ENCODE assay signal across 25 mouse cellular contexts in the genomic region with DNA sequence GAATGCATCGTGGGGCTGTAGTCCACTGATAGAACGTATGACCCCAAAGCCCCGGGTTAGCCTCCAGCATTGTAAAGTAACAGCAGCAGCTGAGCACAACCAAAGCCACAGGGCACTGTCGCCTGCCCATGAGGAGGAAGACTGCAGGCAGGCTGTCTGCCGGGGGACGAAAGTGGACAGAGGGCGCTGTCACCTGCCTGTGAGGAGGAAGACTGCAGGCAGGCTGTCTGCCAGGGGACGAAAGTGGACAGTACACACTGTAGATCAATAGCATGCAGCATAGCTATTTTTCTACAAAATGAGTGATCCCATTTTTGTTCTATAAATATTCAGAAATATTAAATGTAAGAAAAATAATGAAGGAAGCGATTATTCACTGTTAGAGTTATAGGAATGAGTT. TPM values are rescaled to one million over a fixed set of nuclear protein-coding genes. Genes with fewer than 3 reads are reported as not detected.
DNase-seq lines count a peak whose midpoint lies in the region; ATAC-seq and TF ChIP-seq lines count a peak whose summit lies in the region.
"Had no signal": no experiment of that assay in that cellular context is flagged by ENCODE, and none has a peak within 500 bp of the region (broad histone marks: within the 10 kb centered on the region; RNA-seq: fewer than 3 reads in every experiment).

No protein-coding gene starts in this region.

- no peak for TF ChIP-seq EP300 in lung, postnatal 0 days (IDR thresholded peaks at IDR 0.05)

- peaks cover 13% of the 10 kb centered on the region for H3K36me3 ChIP-seq in forebrain, postnatal 0 days (ENCODE audit: insufficient read depth)
- H3K36me3 ChIP-seq in forebrain, embryonic 15.5 days: peaks cover 18% of the 10 kb centered on the region
- peaks cover 10% of the 10 kb centered on the region; the same call in 1 of the 2 replicates for H3K36me3 ChIP-seq in kidney, postnatal 0 days (ENCODE audit: insufficient read depth, low read length)
- H3K36me3 ChIP-seq in lung, postnatal 0 days (ENCODE audit: insufficient read depth, low read length): peaks cover 3% of the 10 kb centered on the region; the same call in 1 of the 2 replicates

- no peaks in the 10 kb centered on the region for H3K9me3 ChIP-seq in forebrain, postnatal 0 days (ENCODE audit: low read length)
- H3K9me3 ChIP-seq in forebrain, embryonic 15.5 days: no peaks in the 10 kb centered on the region
- no peaks in the 10 kb centered on the region for H3K9me3 ChIP-seq in kidney, postnatal 0 days (replicated peaks; ENCODE audit: low read length)
- H3K9me3 ChIP-seq in lung, postnatal 0 days (ENCODE audit: low read length): no peaks in the 10 kb centered on the region
- H3K9me3 ChIP-seq: embryonic facial prominence, embryonic 12.5 days; limb, embryonic 10.5 days; limb, embryonic 15.5 days; lung, embryonic 15.5 days; megakaryocyte, embryonic 14.5 days; midbrain, embryonic 12.5 days had no signal

- WGBS in forebrain, postnatal 0 days: 68% methylated on average over 9 of the region's 9 CpGs
- 74% methylated on average over 9 of the region's 9 CpGs for WGBS in forebrain, embryonic 15.5 days
- 76% methylated on average over 9 of the region's 9 CpGs for WGBS in kidney, postnatal 0 days
- 79% methylated on average over 9 of the region's 9 CpGs for WGBS in lung, postnatal 0 days

- no peak overlapping the region for H3K27ac ChIP-seq in forebrain, postnatal 0 days (ENCODE audit: low read depth, low read length)
- no peak overlapping the region for H3K27ac ChIP-seq in forebrain, embryonic 15.5 days (replicated peaks)
- H3K27ac ChIP-seq in kidney, postnatal 0 days: no peak overlapping the region
- no peak overlapping the region for H3K27ac ChIP-seq in lung, postnatal 0 days (ENCODE audit: low read length)
- H3K27ac ChIP-seq: embryonic facial prominence, embryonic 12.5 days; limb, embryonic 10.5 days; limb, embryonic 15.5 days; lung, embryonic 15.5 days; midbrain, embryonic 12.5 days had no signal

- no peak overlapping the region for H3K9ac ChIP-seq in forebrain, postnatal 0 days
- no peak overlapping the region for H3K9ac ChIP-seq in forebrain, embryonic 15.5 days (replicated peaks)
- no peak overlapping the region for H3K9ac ChIP-seq in kidney, postnatal 0 days (ENCODE audit: low read depth, low read length)
- no peak overlapping the region for H3K9ac ChIP-seq in lung, postnatal 0 days (replicated peaks; ENCODE audit: low read depth)
- H3K9ac ChIP-seq: embryonic facial prominence, embryonic 12.5 days; limb, embryonic 15.5 days; lung, embryonic 15.5 days had no signal

- no peak for DNase-seq in forebrain, postnatal 0 days
- DNase-seq in kidney, postnatal 0 days (ENCODE audit: low spot score): no peak
- DNase-seq in kidney, adult 18-20 months: no peak
- no peak for DNase-seq in lung, postnatal 0 days (ENCODE audit: low spot score)
- DNase-seq in lung, postnatal 14 days: no peak
- DNase-seq in cerebellum, adult 8-10 months: no peak
- DNase-seq: adrenal gland, postnatal 10 days; cerebellum, adult 11 months; cerebellum, adult 9-11 months; embryo, embryonic 11 days; gastrocnemius, postnatal 10 days; kidney, adult 11 months; layer of hippocampus, postnatal 36 days; lung, postnatal 4 days; right cerebral cortex, postnatal 25 days; thymus, adult 18-20 months; thymus, postnatal 25 days had no signal

- TF ChIP-seq CTCF in forebrain, postnatal 0 days (IDR thresholded peaks at IDR 0.05; ENCODE audit: low read depth): 0 out of 2 replicates have a peak, but pooled peaks have one; percentile 24
- TF ChIP-seq CTCF in kidney, postnatal 0 days (IDR thresholded peaks at IDR 0.05; ENCODE audit: low read depth): peak; percentile 28; the same call in 1 of the 2 replicates
- TF ChIP-seq CTCF in lung, postnatal 0 days (IDR thresholded peaks at IDR 0.05): peak; percentile 11; the same call in 1 of the 2 replicates

- H3K27me3 ChIP-seq in forebrain, postnatal 0 days (ENCODE audit: insufficient read depth, low read length): no peaks in the 10 kb centered on the region
- H3K27me3 ChIP-seq in forebrain, embryonic 15.5 days: no peaks in the 10 kb centered on the region
- no peaks in the 10 kb centered on the region for H3K27me3 ChIP-seq in kidney, postnatal 0 days (ENCODE audit: insufficient read depth, low read length)
- H3K27me3 ChIP-seq in lung, postnatal 0 days (replicated peaks; ENCODE audit: insufficient read depth, low read length): no peaks in the 10 kb centered on the region
- H3K27me3 ChIP-seq: embryonic facial prominence, embryonic 12.5 days; limb, embryonic 15.5 days; lung, embryonic 15.5 days; megakaryocyte, embryonic 14.5 days; midbrain, embryonic 12.5 days; Patski had no signal

- no peak for ATAC-seq in forebrain, postnatal 0 days
- no peak for ATAC-seq in forebrain, embryonic 15.5 days (replicated peaks)
- no peak for ATAC-seq in kidney, postnatal 0 days (replicated peaks; ENCODE audit: low FRiP score, low read depth)
- ATAC-seq in lung, postnatal 0 days: no peak
- ATAC-seq: Patski had no signal

- no peak overlapping the region for H3K4me2 ChIP-seq in forebrain, postnatal 0 days (ENCODE audit: low read depth)
- no peak overlapping the region for H3K4me2 ChIP-seq in forebrain, embryonic 15.5 days (replicated peaks)
- no peak overlapping the region for H3K4me2 ChIP-seq in kidney, postnatal 0 days (ENCODE audit: low read length)
- no peak overlapping the region for H3K4me2 ChIP-seq in lung, postnatal 0 days (replicated peaks; ENCODE audit: low read depth, low read length)
- H3K4me2 ChIP-seq: limb, embryonic 15.5 days had no signal

- H3K4me3 ChIP-seq in forebrain, postnatal 0 days (ENCODE audit: low read depth, low read length): no peak overlapping the region
- H3K4me3 ChIP-seq in forebrain, embryonic 15.5 days: no peak overlapping the region
- no peak overlapping the region for H3K4me3 ChIP-seq in kidney, postnatal 0 days (replicated peaks; ENCODE audit: low read depth, low read length)
- no peak overlapping the region for H3K4me3 ChIP-seq in lung, postnatal 0 days (ENCODE audit: low read depth, low read length)
- H3K4me3 ChIP-seq: embryonic facial prominence, embryonic 12.5 days; limb, embryonic 10.5 days; limb, embryonic 15.5 days; lung, embryonic 15.5 days; megakaryocyte, embryonic 14.5 days; midbrain, embryonic 12.5 days had no signal

- peaks cover 10% of the 10 kb centered on the region; the same call in 1 of the 2 replicates for H3K4me1 ChIP-seq in forebrain, postnatal 0 days (ENCODE audit: insufficient read depth)
- H3K4me1 ChIP-seq in forebrain, embryonic 15.5 days: peaks cover 19% of the 10 kb centered on the region
- peaks cover 4% of the 10 kb centered on the region; the same call in 1 of the 2 replicates for H3K4me1 ChIP-seq in kidney, postnatal 0 days (replicated peaks; ENCODE audit: insufficient read depth, low read length)
- peaks cover 3% of the 10 kb centered on the region; the same call in 1 of the 2 replicates for H3K4me1 ChIP-seq in lung, postnatal 0 days (ENCODE audit: insufficient read depth, low read depth, low read length)

RNA-seq across cellular contexts. Expression of gene Lmln, which starts 2.3 kb away (rescaled TPM):
- total RNA-seq in forebrain, postnatal 0 days (2014; rRNA removed): 7.3 and 16.6 TPM in 2 replicates
- 0.87 and 3.0 TPM in 2 replicates for polyA plus RNA-seq in forebrain, postnatal 0 days (2015; fragmentation: Nextera tagmentation; extraction: Ambion mirVana)
- 3.3 and 3.7 TPM in 2 replicates for polyA plus RNA-seq in forebrain, embryonic 15.5 days (2015; fragmentation: Nextera tagmentation; extraction: Ambion mirVana)
- polyA plus RNA-seq in kidney, postnatal 0 days (2015; fragmentation: Nextera tagmentation; extraction: Ambion mirVana): 0.95 and 2.2 TPM in 2 replicates
- polyA plus RNA-seq in lung, postnatal 0 days (2015; fragmentation: Nextera tagmentation; extraction: Ambion mirVana): 1.1 TPM in 2 replicates

RNA-seq across cellular contexts. Expression of gene Rpl35a, which starts 8.4 kb away (rescaled TPM):
- total RNA-seq in forebrain, postnatal 0 days (2014; rRNA removed): 721 and 854 TPM in 2 replicates
- polyA plus RNA-seq in forebrain, postnatal 0 days (2015; fragmentation: Nextera tagmentation; extraction: Ambion mirVana): 482 and 654 TPM in 2 replicates
- polyA plus RNA-seq in forebrain, embryonic 15.5 days (2015; fragmentation: Nextera tagmentation; extraction: Ambion mirVana): 534 and 571 TPM in 2 replicates
- 1,032 and 1,181 TPM in 2 replicates for polyA plus RNA-seq in kidney, postnatal 0 days (2015; fragmentation: Nextera tagmentation; extraction: Ambion mirVana)
- 641 and 670 TPM in 2 replicates for polyA plus RNA-seq in lung, postnatal 0 days (2015; fragmentation: Nextera tagmentation; extraction: Ambion mirVana)

RNA-seq across cellular contexts. Expression of gene Iqcg, which starts 8.6 kb away (rescaled TPM):
- 4.6 and 8.3 TPM in 2 replicates for total RNA-seq in forebrain, postnatal 0 days (2014; rRNA removed)
- polyA plus RNA-seq in forebrain, postnatal 0 days (2015; fragmentation: Nextera tagmentation; extraction: Ambion mirVana): 3.3 and 6.0 TPM in 2 replicates
- polyA plus RNA-seq in forebrain, embryonic 15.5 days (2015; fragmentation: Nextera tagmentation; extraction: Ambion mirVana): 3.1 and 4.7 TPM in 2 replicates
- 5.4 and 6.1 TPM in 2 replicates for polyA plus RNA-seq in kidney, postnatal 0 days (2015; fragmentation: Nextera tagmentation; extraction: Ambion mirVana)
- polyA plus RNA-seq in lung, postnatal 0 days (2015; fragmentation: Nextera tagmentation; extraction: Ambion mirVana): 6.0 and 7.6 TPM in 2 replicates
